Comparison of ENCODE assay signal across 9 mouse cellular contexts in genomic region chr16:76293765-76294463, GRCm38 (mm10).
DNase-seq lines count a peak whose midpoint lies in the region; ATAC-seq and TF ChIP-seq lines count a peak whose summit lies in the region.
"Had no signal": no experiment of that assay in that cellular context is flagged by ENCODE, and none has a peak within 500 bp of the region (broad histone marks: within the 10 kb centered on the region; RNA-seq: fewer than 3 reads in every experiment).

No protein-coding gene starts in this region.

- WGBS in kidney, postnatal 0 days, result 89% methylated on average over 20 of the region's 20 CpGs
- WGBS in thymus, adult 2 months, result 97% methylated on average over 20 of the region's 20 CpGs

- H3K4me3 ChIP-seq in kidney, postnatal 0 days (replicated peaks; ENCODE audit: low read depth, low read length), result no peak overlapping the region
- H3K4me3 ChIP-seq in megakaryocyte, embryonic 14.5 days (replicated peaks), result peak overlapping the region; percentile 42
- no peak overlapping the region for H3K4me3 ChIP-seq in thymus, adult 2 months (ENCODE audit: control insufficient read depth, insufficient read depth, low read length)

- no peak overlapping the region for H3K9ac ChIP-seq in kidney, postnatal 0 days (ENCODE audit: low read depth, low read length)

- no peak for DNase-seq in kidney, postnatal 0 days (ENCODE audit: low spot score)
- no peak for DNase-seq in kidney, postnatal 25 days
- peak; percentile 76 for DNase-seq in c-Kit-negative CD71-positive TER-119-positive erythroid progenitor cells, embryonic 14.5 days (ENCODE audit: low read depth, low spot score)
- peak; percentile 75 to 84 for DNase-seq in heart, postnatal 10 days
- no peak for DNase-seq in kidney, adult 9 months
- no peak for DNase-seq in testis, postnatal 14 days (ENCODE audit: low spot score)
- DNase-seq in thymus, adult 2 months, result no peak
- DNase-seq: cerebellum, adult 11 months had no signal

- no peak for TF ChIP-seq CTCF in kidney, postnatal 0 days (IDR thresholded peaks at IDR 0.05; ENCODE audit: low read depth)
- TF ChIP-seq CTCF in thymus, adult 2 months (IDR thresholded peaks at IDR 0.05; ENCODE audit: borderline replicate concordance, control insufficient read depth, extremely low read depth, insufficient read depth, low read length, poor library complexity), result no peak

- no peak for TF ChIP-seq POLR2A in thymus, adult 2 months (IDR thresholded peaks at IDR 0.05; ENCODE audit: control insufficient read depth, extremely low read depth, insufficient read depth, low read length, poor library complexity)

- peaks cover 40% of the 10 kb centered on the region for H3K36me3 ChIP-seq in kidney, postnatal 0 days (ENCODE audit: insufficient read depth, low read length)
- H3K36me3 ChIP-seq in megakaryocyte, embryonic 14.5 days (replicated peaks; ENCODE audit: low read length), result peaks cover 67% of the 10 kb centered on the region
- peaks cover 52% of the 10 kb centered on the region for H3K36me3 ChIP-seq in thymus, adult 2 months (ENCODE audit: control insufficient read depth, insufficient read depth, low read length)

- no peak overlapping the region for H3K4me2 ChIP-seq in kidney, postnatal 0 days (ENCODE audit: low read length)

- H3K27me3 ChIP-seq in kidney, postnatal 0 days (ENCODE audit: insufficient read depth, low read length), result no peaks in the 10 kb centered on the region
- H3K27me3 ChIP-seq in megakaryocyte, embryonic 14.5 days (replicated peaks), result no peaks in the 10 kb centered on the region
- H3K27me3 ChIP-seq in thymus, adult 2 months (ENCODE audit: control insufficient read depth, insufficient read depth, low read length), result no peaks in the 10 kb centered on the region

- intact Hi-C loops in heart, postnatal 10 days (cut with DNase I), result loop anchor here (1.0 to 10.0 kb wide), 4 partner anchors 27 to 529 kb away; partner anchors contain the start of genes Hspa13 and Nrip1

- ATAC-seq in kidney, postnatal 0 days (replicated peaks; ENCODE audit: low FRiP score, low read depth), result 0 out of 2 replicates have a peak, but pooled peaks have one; percentile 29

- no peak overlapping the region for H3K27ac ChIP-seq in kidney, postnatal 0 days
- no peak overlapping the region for H3K27ac ChIP-seq in thymus, adult 2 months (ENCODE audit: control insufficient read depth, insufficient read depth, low read length)

- no peaks in the 10 kb centered on the region for H3K4me1 ChIP-seq in kidney, postnatal 0 days (replicated peaks; ENCODE audit: insufficient read depth, low read length)
- H3K4me1 ChIP-seq in megakaryocyte, embryonic 14.5 days, result peaks cover 41% of the 10 kb centered on the region
- H3K4me1 ChIP-seq in thymus, adult 2 months (replicated peaks; ENCODE audit: control insufficient read depth, insufficient read depth, low read length), result no peaks in the 10 kb centered on the region

- no peaks in the 10 kb centered on the region for H3K9me3 ChIP-seq in kidney, postnatal 0 days (replicated peaks; ENCODE audit: low read length)
- peaks cover 11% of the 10 kb centered on the region for H3K9me3 ChIP-seq in megakaryocyte, embryonic 14.5 days

Comparison
In these comparisons a context has a peak if more than half of its experiments do, and no peak if none do; other contexts are left out.
1. DNase-seq: peak in c-Kit-negative CD71-positive TER-119-positive erythroid progenitor cells, embryonic 14.5 days (single experiment) and heart, postnatal 10 days (2 of 2); none in kidney, postnatal 0 days (single experiment), kidney, postnatal 25 days (0 of 2), kidney, adult 9 months (single experiment), testis, postnatal 14 days (single experiment) and thymus, adult 2 months (single experiment).